Mouse (Mus musculus) CH12.LX (cell line): ENCODE results near the gene Gbx1. TPM values are rescaled to one million over a fixed set of nuclear protein-coding genes. Genes with fewer than 3 reads are reported as not detected.

Experiments used
- DNase-seq: peaks from one replicate; pipeline ENCODE4 v3.0.0-alpha.2; 2013; ENCODE audit errors: extremely low read depth
- H3K27ac ChIP-seq: 2 replicates; pipeline ENCODE4 v1.5.1; 2012; ENCODE audit warnings: low read depth, mild to moderate bottlenecking, control low read depth, moderate library complexity; ENCODE audit not compliant: insufficient read depth
- H3K27me3 ChIP-seq: replicated peaks from 2 replicates; pipeline ENCODE3; 2012; ENCODE audit warnings: inconsistent platforms
- H3K36me3 ChIP-seq, 2 experiments: replicated peaks in 1 of 2; 2 replicates each; pipeline versions ENCODE3 to v1.6.1; 2012; ENCODE audit warnings: inconsistent platforms in 1 of 2, low read length in 1 of 2, mild to moderate bottlenecking in 1 of 2, mixed read lengths in 1 of 2, moderate library complexity in 1 of 2; ENCODE audit not compliant: control insufficient read depth in 1 of 2, insufficient read depth in 1 of 2
- H3K4me1 ChIP-seq, 2 experiments: 2 replicates each; pipeline ENCODE4 v1.6.1; 2012; ENCODE audit warnings: inconsistent platforms in 1 of 2, moderate library complexity in 1 of 2; ENCODE audit not compliant: insufficient read depth in 2 of 2, control insufficient read depth in 1 of 2
- H3K4me2 ChIP-seq: 2 replicates; pipeline ENCODE4 v1.6.1; 2012; ENCODE audit warnings: low read depth, mild to moderate bottlenecking, control low read depth; ENCODE audit not compliant: poor library complexity, insufficient read depth, severe bottlenecking
- H3K4me3 ChIP-seq, 3 experiments: fragments of 150-350 bp in 1 of 3; sonication (generic) in 1 of 3; replicated peaks in 1 of 3; 2 replicates each; pipeline versions ENCODE3 to v1.5.1; 2011 to 2012; ENCODE audit warnings: low read depth in 2 of 3, low read length in 2 of 3, mild to moderate bottlenecking in 2 of 3, moderate library complexity in 2 of 3, control low read depth in 1 of 3, improper control_type of control experiment in 1 of 3, inconsistent platforms in 1 of 3, mixed read lengths in 1 of 3; ENCODE audit not compliant: poor library complexity in 1 of 3
- H3K79me2 ChIP-seq: replicated peaks from 2 replicates; pipeline ENCODE4 v1.6.1; 2012; ENCODE audit warnings: mild to moderate bottlenecking, moderate library complexity; ENCODE audit not compliant: control insufficient read depth, poor library complexity, insufficient read depth, severe bottlenecking; ENCODE audit errors: extremely low read depth
- H3K9ac ChIP-seq: 2 replicates; pipeline ENCODE4 v1.6.1; 2012; ENCODE audit warnings: low read depth, mild to moderate bottlenecking, control low read depth, moderate library complexity; ENCODE audit not compliant: insufficient read depth
- H3K9me3 ChIP-seq: replicated peaks from 2 replicates; pipeline ENCODE3; 2012; ENCODE audit warnings: low read length, inconsistent platforms, mixed read lengths
- CHD1 ChIP-seq: IDR thresholded peaks from 2 replicates; pipeline ENCODE4 v1.6.1; 2012; ENCODE audit warnings: low read depth, low read length, improper control_type of control experiment, inconsistent platforms
- ETS1 ChIP-seq: conservative IDR thresholded peaks from 2 replicates; pipeline ENCODE4 v1.6.1; 2012; ENCODE audit warnings: low read depth, mild to moderate bottlenecking, inconsistent platforms, low read length, improper control_type of control experiment, moderate library complexity
- JUND ChIP-seq: conservative IDR thresholded peaks from 2 replicates; pipeline ENCODE4 v1.6.1; 2011; ENCODE audit warnings: low read depth, low read length, improper control_type of control experiment
- MAX ChIP-seq: IDR thresholded peaks from 2 replicates; pipeline ENCODE4 v1.6.1; 2011; ENCODE audit warnings: low read length, improper control_type of control experiment
- MAZ ChIP-seq: IDR thresholded peaks from 2 replicates; pipeline ENCODE4 v1.6.1; 2012; ENCODE audit warnings: low read depth, mild to moderate bottlenecking, inconsistent platforms, low read length, improper control_type of control experiment, moderate library complexity
- MEF2A ChIP-seq: IDR thresholded peaks from 2 replicates; pipeline ENCODE4 v1.6.1; 2014; ENCODE audit warnings: low read depth, mild to moderate bottlenecking, inconsistent platforms, low read length, improper control_type of control experiment, borderline replicate concordance
- MYC ChIP-seq: IDR thresholded peaks from 2 replicates; pipeline ENCODE4 v1.6.1; 2011; ENCODE audit warnings: low read depth, mild to moderate bottlenecking, improper control_type of control experiment, low read length
- NRF1 ChIP-seq: IDR thresholded peaks from 2 replicates; pipeline ENCODE4 v1.6.1; 2014; ENCODE audit warnings: low read depth, mild to moderate bottlenecking, inconsistent platforms, low read length, improper control_type of control experiment, moderate library complexity
- PAX5 ChIP-seq: IDR thresholded peaks from 2 replicates; pipeline ENCODE4 v1.6.1; 2012; ENCODE audit warnings: low read length, inconsistent platforms, mixed read lengths
- POLR2A ChIP-seq: IDR thresholded peaks from 2 replicates; pipeline ENCODE4 v1.6.1; 2011; ENCODE audit warnings: low read depth, mild to moderate bottlenecking, improper control_type of control experiment, low read length
- RAD21 ChIP-seq: IDR thresholded peaks from 2 replicates; pipeline ENCODE4 v1.6.1; 2011; ENCODE audit warnings: low read depth, mild to moderate bottlenecking, low read length, improper control_type of control experiment, moderate library complexity
- RCOR1 ChIP-seq: conservative IDR thresholded peaks from 2 replicates; pipeline ENCODE4 v1.6.1; 2012; ENCODE audit warnings: low read depth, mild to moderate bottlenecking, inconsistent platforms, low read length, improper control_type of control experiment
- SIN3A ChIP-seq: IDR thresholded peaks from 2 replicates; pipeline ENCODE4 v1.6.1; 2012; ENCODE audit warnings: low read length, improper control_type of control experiment, inconsistent platforms
- SMC3 ChIP-seq: IDR thresholded peaks from 2 replicates; pipeline ENCODE4 v1.6.1; 2011; ENCODE audit warnings: low read depth, low read length, improper control_type of control experiment
- TCF12 ChIP-seq: IDR thresholded peaks from 2 replicates; pipeline ENCODE4 v1.6.1; 2014; ENCODE audit warnings: low read depth, mild to moderate bottlenecking, inconsistent platforms, low read length, improper control_type of control experiment
- ZC3H11A ChIP-seq: IDR thresholded peaks from 2 replicates; pipeline ENCODE4 v1.6.1; 2012; ENCODE audit warnings: low read depth, mild to moderate bottlenecking, inconsistent platforms, low read length, improper control_type of control experiment
- ZMIZ1 ChIP-seq: IDR thresholded peaks from 2 replicates; pipeline ENCODE4 v1.6.1; 2012; ENCODE audit warnings: low read depth, mild to moderate bottlenecking, inconsistent platforms, low read length, improper control_type of control experiment
- ZNF384 ChIP-seq: IDR thresholded peaks from 2 replicates; pipeline ENCODE4 v1.6.1; 2012; ENCODE audit warnings: low read depth, low read length, improper control_type of control experiment, inconsistent platforms
- dilution Hi-C: fragments of 300-500 bp; cut with MboI; formaldehyde crosslinking; loops from 2 replicates; pipeline ENCODE4 v1.14.3; 2020; ENCODE audit warnings: low sequenced_read_pairs; ENCODE audit not compliant: extremely low pct_unique_long_range_greater_than_20kb, extremely low pct_ligation_motif_present
- in situ Hi-C: fragments of 300-500 bp; cut with MboI; formaldehyde crosslinking; loops from 3 replicates; pipeline ENCODE4 v1.14.3; 2019; ENCODE audit warnings: low sequenced_read_pairs, low pct_ligation_motif_present, low pct_unique_long_range_greater_than_20kb, mixed read lengths
- polyA plus RNA-seq: library from polyadenylated mRNA; unstranded; fragments of >175 nt; gene quantifications from 2 replicates; pipeline ENCODE4 v1.2.1, GENCODE M21; 2012; ENCODE audit warnings: low read depth; ENCODE audit not compliant: insufficient read length
- total RNA-seq, 2 experiments: library from RNA; depleted of rRNA; stranded (reverse); fragments of 300-350 nt in 1 of 2; fragments of >200 nt in 1 of 2; gene quantifications; 2 replicates each; pipeline ENCODE4 v1.2.3; 2012 to 2014

Gbx1 gene
- total and polyA plus RNA-seq, 3 experiments = 0.08 to 0.13 TPM; not detected in 1

GRCm38 (mm10) chr5:24502786-24503185, 24.2 kb downstream of the Gbx1 start:
- TF ChIP-seq ZMIZ1 (no peak), RAD21 (no peak), MAX (no peak), RCOR1 (no peak), MEF2A (no peak), ZC3H11A (no peak), ETS1 (no peak)
- TF ChIP-seq, all 38 proteins: peak for 0
- Histone ChIP-seq H3K9ac (no peak overlapping the region), H3K36me3 (peaks cover 34 to 61% of the 10 kb centered on the region in 2 experiments), H3K27me3 (no peaks in the 10 kb centered on the region), H3K79me2 (no peaks in the 10 kb centered on the region), H3K4me3 (no peak overlapping the region), H3K4me2 (no peak overlapping the region), H3K27ac (no peak overlapping the region), H3K9me3 (no peaks in the 10 kb centered on the region), H3K4me1 (peaks cover 0 to 20% of the 10 kb centered on the region in 2 experiments; a peak in 2 of 4 replicates)
- DNase-seq = no peak
- in situ Hi-C loops (no loop called here), dilution Hi-C loops (no loop called here)

- dilution Hi-C loops = no loop called here
- Histone ChIP-seq H3K36me3 (peaks cover 38 to 79% of the 10 kb centered on the region in 2 experiments), H3K27ac (no peak overlapping the region), H3K9ac (no peak overlapping the region), H3K4me2 (no peak overlapping the region), H3K79me2 (no peaks in the 10 kb centered on the region), H3K27me3 (no peaks in the 10 kb centered on the region), H3K9me3 (no peaks in the 10 kb centered on the region), H3K4me3 (no peak overlapping the region), H3K4me1 (peaks cover 0 to 13% of the 10 kb centered on the region in 2 experiments; a peak in 2 of 4 replicates)
- no peak for DNase-seq
- in situ Hi-C loops = no loop called here
- TF ChIP-seq NRF1 (no peak), PAX5 (no peak), SMC3 (no peak), TCF12 (no peak), ZC3H11A (no peak), SIN3A (no peak), MYC (no peak), POLR2A (no peak), ZNF384 (no peak), MAZ (no peak), JUND (no peak), CHD1 (no peak)
These were observed 26.2 kb downstream of the Gbx1 start for GRCm38 (mm10) chr5:24500851-24501250.
